Mouse (Mus musculus): ENCODE data around the gene S1pr1. TPM values are rescaled to one million over a fixed set of nuclear protein-coding genes. Genes with fewer than 3 reads are reported as not detected.
A peak's percentile ranks its signal among the peaks of the same experiment; 100 is the strongest.

Gene S1pr1
- polyA plus RNA-seq, 1 experiment from 2014 or later, result 10.3 TPM

DNA sequence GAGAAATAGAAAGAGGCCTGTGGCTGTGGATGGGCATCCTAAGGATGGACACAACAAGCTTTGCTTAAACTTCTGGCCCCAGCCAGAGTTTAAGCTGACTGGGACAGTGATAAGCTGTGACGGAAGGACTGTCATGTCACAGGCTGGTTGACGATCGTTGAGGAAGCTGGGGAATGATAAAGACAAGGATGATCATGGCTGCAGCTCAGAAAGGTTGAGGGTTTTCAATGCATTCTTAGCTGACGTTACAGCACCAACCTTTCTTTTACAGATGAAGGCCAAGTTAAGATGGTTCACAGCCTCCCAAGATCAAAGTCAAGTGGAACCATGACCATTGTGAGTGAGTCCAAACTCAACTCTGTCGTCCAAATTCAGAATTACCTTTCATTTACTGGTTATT lies 40.2 kb downstream of the S1pr1 start:
- ATAC-seq, result no peak
- Histone ChIP-seq H3K27me3 (ENCODE audit: insufficient read depth, low read length) (no peaks in the 10 kb centered on the region), H3K9ac (replicated peaks) (no peak overlapping the region)

DNA sequence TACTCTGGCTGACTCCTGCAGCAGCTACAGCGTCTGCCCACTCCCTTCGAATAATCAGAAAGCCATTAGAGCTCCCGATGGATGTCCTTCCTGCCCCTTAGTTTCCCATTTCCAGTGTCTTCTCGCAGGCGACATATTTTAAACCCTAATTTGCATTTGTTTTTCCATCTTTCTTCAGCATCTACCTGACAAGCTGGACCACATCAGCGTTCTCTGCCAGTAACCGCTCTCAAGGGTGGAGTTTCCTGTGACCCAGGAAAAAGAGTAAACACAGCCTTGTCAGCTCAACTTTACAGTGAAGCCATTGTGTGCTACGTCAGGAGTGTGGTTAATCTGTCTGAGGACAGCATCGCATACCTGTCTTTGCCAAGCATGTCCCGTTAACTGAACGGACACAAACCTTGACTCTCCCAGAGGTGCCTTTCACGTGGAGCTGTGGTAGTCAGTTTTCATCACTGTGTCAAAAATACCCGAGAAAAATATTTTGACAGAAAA lies 41.2 kb downstream of the S1pr1 start:
- Histone ChIP-seq H3K9me3 (ENCODE audit: low read length) (no peaks in the 10 kb centered on the region), H3K27ac (ENCODE audit: low read depth) (no peak overlapping the region), H3K27me3 (ENCODE audit: insufficient read depth, low read length) (no peaks in the 10 kb centered on the region), H3K4me1 (ENCODE audit: insufficient read depth) (peaks cover 9% of the 10 kb centered on the region; the same call in 1 of the 2 replicates), H3K4me2 (ENCODE audit: low read depth, low read length) (peak overlapping the region; percentile 49), H3K36me3 (replicated peaks; ENCODE audit: insufficient read depth, low read length) (no peaks in the 10 kb centered on the region), H3K4me3 (ENCODE audit: low read depth, low read length) (no peak overlapping the region), H3K9ac (replicated peaks) (no peak overlapping the region)
- WGBS (ENCODE audit: insufficient replicate concordance), result 28% methylated on average over 13 of the region's 13 CpGs
- TF ChIP-seq CTCF (IDR thresholded peaks at IDR 0.05; ENCODE audit: low read depth) (no peak), EP300 (IDR thresholded peaks at IDR 0.05; ENCODE audit: low read depth) (no peak)
- no peak for DNase-seq
- 0 out of 2 replicates have a peak, but pooled peaks have one; percentile 12 for ATAC-seq

More for the DNA sequence above, 40.2 kb downstream of the S1pr1 start:
- H3K27ac ChIP-seq (ENCODE audit: low read depth), result no peak overlapping the region
- no peak overlapping the region for H3K4me3 ChIP-seq (ENCODE audit: low read depth, low read length)
- WGBS (ENCODE audit: insufficient replicate concordance), result 58% methylated on average over 5 of the region's 5 CpGs
- no peak for DNase-seq
- H3K9me3 ChIP-seq (ENCODE audit: low read length), result no peaks in the 10 kb centered on the region
- TF ChIP-seq EP300 (IDR thresholded peaks at IDR 0.05; ENCODE audit: low read depth) (no peak), CTCF (IDR thresholded peaks at IDR 0.05; ENCODE audit: low read depth) (no peak)
- H3K36me3 ChIP-seq (replicated peaks; ENCODE audit: insufficient read depth, low read length), result no peaks in the 10 kb centered on the region
- H3K4me2 ChIP-seq (ENCODE audit: low read depth, low read length), result no peak overlapping the region
- peaks cover 9% of the 10 kb centered on the region; the same call in 1 of the 2 replicates for H3K4me1 ChIP-seq (ENCODE audit: insufficient read depth)

DNA sequence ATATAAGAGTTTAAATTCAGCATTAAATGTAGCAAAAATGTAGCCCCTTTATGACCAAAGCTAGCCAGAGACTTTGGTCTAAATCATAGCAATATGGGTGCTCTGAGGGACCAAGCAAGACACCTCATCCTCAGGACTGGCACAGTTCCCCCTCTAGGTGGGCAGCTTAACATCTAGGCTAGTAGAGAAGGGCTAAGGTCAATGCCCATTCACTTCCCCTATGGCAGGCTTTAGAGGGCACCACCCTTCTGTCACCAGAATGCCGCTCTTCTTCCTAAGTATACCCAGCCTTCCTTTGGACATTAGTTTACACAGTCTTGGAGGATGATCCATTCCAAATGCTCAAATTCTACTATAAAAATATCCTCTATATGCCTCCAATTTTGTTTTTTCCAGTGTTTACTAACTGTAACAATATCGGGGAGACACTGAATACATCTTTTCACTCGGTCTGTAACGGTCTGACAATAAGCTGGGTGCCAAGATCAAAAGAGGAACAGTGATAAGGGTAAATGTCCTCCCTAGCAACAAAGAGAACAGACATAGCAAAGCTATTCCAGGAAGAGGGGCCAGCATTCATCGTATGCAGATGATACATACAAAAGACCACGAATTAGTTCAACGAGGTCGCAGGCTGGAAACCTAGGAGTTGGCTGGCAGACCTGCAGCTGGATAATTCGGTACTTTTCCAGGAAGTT lies 41.8 kb downstream of the S1pr1 start:
- ATAC-seq, result peak; percentile 43

DNA sequence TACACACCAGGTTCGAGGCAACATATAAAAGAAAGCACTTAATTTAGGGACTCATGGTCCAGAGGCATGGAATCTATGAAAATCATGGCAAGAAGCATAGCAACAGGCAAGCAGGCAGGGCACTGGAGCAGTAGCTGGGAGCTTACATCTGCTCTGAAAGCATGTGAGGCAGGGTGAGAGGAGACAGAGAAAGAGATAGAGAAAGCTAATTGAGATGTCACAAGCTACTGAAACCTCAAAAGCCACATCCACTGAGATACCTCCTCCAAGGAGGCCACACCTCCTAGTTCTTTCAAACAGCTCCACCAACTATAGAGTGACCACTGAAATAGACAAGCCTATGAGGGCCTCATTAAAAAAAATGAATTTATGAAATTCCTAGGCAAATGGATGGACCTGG lies 45.6 kb downstream of the S1pr1 start:
- 61% methylated on average over 1 of the region's 1 CpGs for WGBS (ENCODE audit: insufficient replicate concordance)
- no peak for ATAC-seq
- TF ChIP-seq CTCF (IDR thresholded peaks at IDR 0.05; ENCODE audit: low read depth) (no peak), EP300 (IDR thresholded peaks at IDR 0.05; ENCODE audit: low read depth) (no peak)
- Histone ChIP-seq H3K4me1 (ENCODE audit: insufficient read depth) (peaks cover 9% of the 10 kb centered on the region; the same call in 1 of the 2 replicates), H3K9me3 (ENCODE audit: low read length) (no peaks in the 10 kb centered on the region), H3K4me3 (ENCODE audit: low read depth, low read length) (no peak overlapping the region), H3K27ac (ENCODE audit: low read depth) (no peak overlapping the region), H3K36me3 (replicated peaks; ENCODE audit: insufficient read depth, low read length) (no peaks in the 10 kb centered on the region), H3K9ac (replicated peaks) (no peak overlapping the region), H3K27me3 (ENCODE audit: insufficient read depth, low read length) (no peaks in the 10 kb centered on the region), H3K4me2 (ENCODE audit: low read depth, low read length) (no peak overlapping the region)
- no peak for DNase-seq

More for the DNA sequence above, 41.8 kb downstream of the S1pr1 start:
- WGBS (ENCODE audit: insufficient replicate concordance), result 23% methylated on average over 9 of the region's 9 CpGs
- no peak overlapping the region for H3K4me3 ChIP-seq (ENCODE audit: low read depth, low read length)
- TF ChIP-seq CTCF (IDR thresholded peaks at IDR 0.05; ENCODE audit: low read depth) (no peak), EP300 (IDR thresholded peaks at IDR 0.05; ENCODE audit: low read depth) (no peak)
- no peaks in the 10 kb centered on the region for H3K36me3 ChIP-seq (replicated peaks; ENCODE audit: insufficient read depth, low read length)
- peaks cover 9% of the 10 kb centered on the region; the same call in 1 of the 2 replicates for H3K4me1 ChIP-seq (ENCODE audit: insufficient read depth)
- H3K27me3 ChIP-seq (ENCODE audit: insufficient read depth, low read length), result no peaks in the 10 kb centered on the region
- H3K4me2 ChIP-seq (ENCODE audit: low read depth, low read length), result peak overlapping the region; percentile 49
- H3K27ac ChIP-seq (ENCODE audit: low read depth), result peak overlapping the region; percentile 11; the same call in 1 of the 2 replicates
- no peak overlapping the region for H3K9ac ChIP-seq (replicated peaks)
- H3K9me3 ChIP-seq (ENCODE audit: low read length), result no peaks in the 10 kb centered on the region
- DNase-seq, result no peak

DNA sequence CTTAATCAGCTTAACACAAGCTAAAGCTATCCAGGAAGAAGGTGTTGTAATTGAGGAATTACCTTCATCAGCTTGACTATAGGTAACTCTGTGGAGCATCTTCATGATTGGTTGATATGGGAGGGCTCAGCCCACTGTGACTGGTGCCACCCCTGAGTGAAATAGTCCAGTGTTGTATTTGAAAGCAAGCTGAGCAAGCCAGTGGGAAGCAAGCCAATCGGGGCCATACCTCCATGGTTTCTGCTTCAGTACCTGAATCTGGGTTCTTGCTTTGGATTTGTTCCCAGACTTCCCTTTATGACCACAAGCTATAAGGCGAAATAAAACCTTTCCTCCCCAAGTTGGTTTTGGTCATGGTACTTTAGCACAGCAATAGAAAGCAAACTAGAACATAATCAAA lies 47.7 kb downstream of the S1pr1 start:
- no peak for TF ChIP-seq EP300 (IDR thresholded peaks at IDR 0.05; ENCODE audit: low read depth)
- TF ChIP-seq CTCF (IDR thresholded peaks at IDR 0.05; ENCODE audit: low read depth), result no peak
- WGBS (ENCODE audit: insufficient replicate concordance), result 65% methylated on average over 2 of the region's 2 CpGs
- no peak overlapping the region for H3K4me2 ChIP-seq (ENCODE audit: low read depth, low read length)
- H3K9ac ChIP-seq (replicated peaks), result no peak overlapping the region
- no peak overlapping the region for H3K27ac ChIP-seq (ENCODE audit: low read depth)
- ATAC-seq, result no peak
- H3K36me3 ChIP-seq (replicated peaks; ENCODE audit: insufficient read depth, low read length), result no peaks in the 10 kb centered on the region
- no peaks in the 10 kb centered on the region for H3K9me3 ChIP-seq (ENCODE audit: low read length)
- no peaks in the 10 kb centered on the region for H3K27me3 ChIP-seq (ENCODE audit: insufficient read depth, low read length)
- no peaks in the 10 kb centered on the region for H3K4me1 ChIP-seq (ENCODE audit: insufficient read depth)
- DNase-seq, result no peak
- H3K4me3 ChIP-seq (ENCODE audit: low read depth, low read length), result no peak overlapping the region

DNA sequence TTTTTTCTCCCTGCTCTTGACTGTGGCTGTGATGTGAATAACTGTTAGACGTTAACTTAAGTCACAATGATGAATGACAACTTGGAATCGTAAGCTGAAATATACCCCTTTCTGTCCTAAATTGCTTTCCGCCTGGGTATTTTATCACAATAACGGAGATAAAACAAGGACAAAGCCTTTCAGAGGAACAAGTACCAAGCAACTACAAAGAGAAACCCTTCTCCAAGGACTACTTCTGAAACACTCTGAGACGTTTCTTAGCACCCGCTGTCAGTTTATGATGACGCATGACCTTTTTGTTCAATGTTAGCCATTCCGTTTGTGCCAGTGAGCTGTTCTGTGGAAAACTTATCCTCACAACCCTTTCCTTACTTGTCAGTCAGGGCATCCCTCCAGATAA lies 48.3 kb downstream of the S1pr1 start:
- Histone ChIP-seq H3K9me3 (ENCODE audit: low read length) (no peaks in the 10 kb centered on the region), H3K9ac (replicated peaks) (no peak overlapping the region), H3K4me2 (ENCODE audit: low read depth, low read length) (no peak overlapping the region), H3K27ac (ENCODE audit: low read depth) (no peak overlapping the region), H3K4me1 (ENCODE audit: insufficient read depth) (no peaks in the 10 kb centered on the region), H3K27me3 (ENCODE audit: insufficient read depth, low read length) (no peaks in the 10 kb centered on the region), H3K4me3 (ENCODE audit: low read depth, low read length) (no peak overlapping the region), H3K36me3 (replicated peaks; ENCODE audit: insufficient read depth, low read length) (no peaks in the 10 kb centered on the region)
- ATAC-seq (no peak), DNase-seq (no peak)
- WGBS (ENCODE audit: insufficient replicate concordance), result 73% methylated on average over 8 of the region's 8 CpGs
- TF ChIP-seq EP300 (IDR thresholded peaks at IDR 0.05; ENCODE audit: low read depth), result no peak
